Mouse (Mus musculus): ENCODE measurements around the gene Clpp. TPM values are rescaled to one million over a fixed set of nuclear protein-coding genes. Genes with fewer than 3 reads are reported as not detected.

Gene Clpp
- polyA plus RNA-seq, 1 experiment, result 154 TPM

DNA sequence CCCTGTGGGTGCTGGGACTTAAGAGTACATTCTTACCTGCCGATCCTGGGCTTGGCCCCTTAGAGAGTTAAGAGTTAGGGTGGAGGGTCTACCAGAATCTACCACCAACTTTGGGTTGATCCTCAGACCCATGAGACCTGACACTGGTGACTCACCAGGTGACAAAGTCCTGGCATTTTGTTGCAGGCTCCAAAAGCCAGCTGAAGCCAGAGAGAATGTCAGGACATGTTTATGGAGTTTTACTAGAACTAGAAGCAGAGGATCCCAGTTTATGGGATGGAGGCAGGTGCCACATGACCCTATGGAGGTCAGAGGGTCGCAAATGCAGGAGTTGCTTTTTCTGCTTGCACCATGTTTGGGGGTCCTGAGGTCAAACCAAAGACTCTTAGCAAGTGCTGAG lies 6.4 kb downstream of the Clpp start:
- Histone ChIP-seq H3K4me3 (peak overlapping the region; percentile 36), H3K27me3 (ENCODE audit: control insufficient read depth, insufficient read depth, insufficient read length) (no peaks in the 10 kb centered on the region), H3K79me2 (ENCODE audit: control insufficient read depth, insufficient read depth) (peaks cover 5% of the 10 kb centered on the region), H3K4me2 (ENCODE audit: low read depth) (no peak overlapping the region), H3K36me3 (ENCODE audit: control insufficient read depth, insufficient read depth) (peaks cover 8% of the 10 kb centered on the region), H3ac (ENCODE audit: control insufficient read depth, insufficient read length) (no peak overlapping the region)
- TF ChIP-seq CEBPB (IDR thresholded peaks at IDR 0.05; ENCODE audit: insufficient read depth, poor library complexity, severe bottlenecking), result no peak
- no peak for TF ChIP-seq E2F4 (IDR thresholded peaks at IDR 0.05; ENCODE audit: insufficient read depth)
- no peak for TF ChIP-seq MYOD1 (IDR thresholded peaks at IDR 0.05; ENCODE audit: control insufficient read depth in 1 of 3, insufficient read length in 2 of 3, low read depth in 2 of 3)
- TF ChIP-seq POLR2A (IDR thresholded peaks at IDR 0.05; ENCODE audit: insufficient read length, low read depth), result no peak
- no peak for TF ChIP-seq MAX (IDR thresholded peaks at IDR 0.05; ENCODE audit: low read depth)
- TF ChIP-seq USF1 (IDR thresholded peaks at IDR 0.05; ENCODE audit: low read depth), result no peak
- TF ChIP-seq MYOG (IDR thresholded peaks at IDR 0.05; ENCODE audit: control insufficient read depth in 1 of 3, insufficient read depth in 1 of 3, insufficient read length in 2 of 3, low read depth in 2 of 3), result no peak
- no peak for TF ChIP-seq TCF3 (IDR thresholded peaks at IDR 0.05; ENCODE audit: insufficient read length, low read depth)
- TF ChIP-seq POLR2AphosphoS2 (IDR thresholded peaks at IDR 0.05; ENCODE audit: insufficient read length, low read depth), result no peak
- no peak for TF ChIP-seq REST (IDR thresholded peaks at IDR 0.05; ENCODE audit: insufficient read depth, insufficient read length)
- TF ChIP-seq SRF (IDR thresholded peaks at IDR 0.05; ENCODE audit: control insufficient read depth, insufficient read length, low read depth), result no peak
- TF ChIP-seq TCF12 (IDR thresholded peaks at IDR 0.05; ENCODE audit: insufficient read depth, poor library complexity, severe bottlenecking), result no peak

GRCm38 (mm10) chr17:56997029-56997667 lies 7.0 kb downstream of the Clpp start, which contains the start of gene Alkbh7:
Gene Alkbh7, plus strand, starts transcription at chr17:56997339.
- peaks cover 8% of the 10 kb centered on the region for H3K36me3 ChIP-seq (ENCODE audit: control insufficient read depth, insufficient read depth)
- peak within 1 kb of the TSS; percentile 86 for H3K4me2 ChIP-seq (ENCODE audit: low read depth)
- H3K79me2 ChIP-seq (ENCODE audit: control insufficient read depth, insufficient read depth), result no peaks in the 10 kb centered on the region
- peak in 1 of 3 experiments; percentile 12 for TF ChIP-seq MYOD1 (IDR thresholded peaks at IDR 0.05; ENCODE audit: control insufficient read depth in 1 of 3, insufficient read length in 2 of 3, low read depth in 2 of 3)
- TF ChIP-seq E2F4 (IDR thresholded peaks at IDR 0.05; ENCODE audit: insufficient read depth), result no peak
- no peak for TF ChIP-seq CEBPB (IDR thresholded peaks at IDR 0.05; ENCODE audit: insufficient read depth, poor library complexity, severe bottlenecking)
- TF ChIP-seq MAX (IDR thresholded peaks at IDR 0.05; ENCODE audit: low read depth), result no peak
- peak; percentile 77 for TF ChIP-seq POLR2A (IDR thresholded peaks at IDR 0.05; ENCODE audit: insufficient read length, low read depth)
- TF ChIP-seq TCF3 (IDR thresholded peaks at IDR 0.05; ENCODE audit: insufficient read length, low read depth), result no peak
- peak; percentile 98 for TF ChIP-seq POLR2AphosphoS2 (IDR thresholded peaks at IDR 0.05; ENCODE audit: insufficient read length, low read depth)
- TF ChIP-seq USF1 (IDR thresholded peaks at IDR 0.05; ENCODE audit: low read depth), result peak; percentile 99
- H3ac ChIP-seq (ENCODE audit: control insufficient read depth, insufficient read length), result peak within 1 kb of the TSS; percentile 26
- peak within 1 kb of the TSS; percentile 36 for H3K4me3 ChIP-seq
- H3K27me3 ChIP-seq (ENCODE audit: control insufficient read depth, insufficient read depth, insufficient read length), result no peaks in the 10 kb centered on the region

GRCm38 (mm10) chr17:56999414-56999813 lies 9.3 kb downstream of the Clpp start:
- Histone ChIP-seq H3K4me2 (ENCODE audit: low read depth) (no peak overlapping the region), H3ac (ENCODE audit: control insufficient read depth, insufficient read length) (no peak overlapping the region), H3K4me3 (no peak overlapping the region), H3K36me3 (ENCODE audit: control insufficient read depth, insufficient read depth) (no peaks in the 10 kb centered on the region), H3K79me2 (ENCODE audit: control insufficient read depth, insufficient read depth) (no peaks in the 10 kb centered on the region), H3K27me3 (ENCODE audit: control insufficient read depth, insufficient read depth, insufficient read length) (no peaks in the 10 kb centered on the region)
- TF ChIP-seq TCF3 (IDR thresholded peaks at IDR 0.05; ENCODE audit: insufficient read length, low read depth) (peak; percentile 33), POLR2A (IDR thresholded peaks at IDR 0.05; ENCODE audit: insufficient read length, low read depth) (no peak), E2F4 (IDR thresholded peaks at IDR 0.05; ENCODE audit: insufficient read depth) (no peak), MYOD1 (IDR thresholded peaks at IDR 0.05; ENCODE audit: control insufficient read depth in 1 of 3, insufficient read length in 2 of 3, low read depth in 2 of 3) (peak in 2 of 3 experiments; percentile 58 to 81), REST (IDR thresholded peaks at IDR 0.05; ENCODE audit: insufficient read depth, insufficient read length) (no peak), TCF12 (IDR thresholded peaks at IDR 0.05; ENCODE audit: insufficient read depth, poor library complexity, severe bottlenecking) (no peak), USF1 (IDR thresholded peaks at IDR 0.05; ENCODE audit: low read depth) (no peak), CEBPB (IDR thresholded peaks at IDR 0.05; ENCODE audit: insufficient read depth, poor library complexity, severe bottlenecking) (no peak), MAX (IDR thresholded peaks at IDR 0.05; ENCODE audit: low read depth) (no peak), MYOG (IDR thresholded peaks at IDR 0.05; ENCODE audit: control insufficient read depth in 1 of 3, insufficient read depth in 1 of 3, insufficient read length in 2 of 3, low read depth in 2 of 3) (peak in 2 of 3 experiments; percentile 61 to 90), SRF (IDR thresholded peaks at IDR 0.05; ENCODE audit: control insufficient read depth, insufficient read length, low read depth) (no peak), POLR2AphosphoS2 (IDR thresholded peaks at IDR 0.05; ENCODE audit: insufficient read length, low read depth) (no peak)

GRCm38 (mm10) chr17:56999968-57000609 lies 10.0 kb downstream of the Clpp start, which contains the start of gene Pspn:
Gene Pspn, minus strand, starts transcription at chr17:57000018.
- TF ChIP-seq USF1 (IDR thresholded peaks at IDR 0.05; ENCODE audit: low read depth), result peak; percentile 13
- no peak for TF ChIP-seq TCF12 (IDR thresholded peaks at IDR 0.05; ENCODE audit: insufficient read depth, poor library complexity, severe bottlenecking)
- Histone ChIP-seq H3K4me2 (ENCODE audit: low read depth) (no peak within 1 kb of the TSS), H3K36me3 (ENCODE audit: control insufficient read depth, insufficient read depth) (no peaks in the 10 kb centered on the region)

More at GRCm38 (mm10) chr17:56999968-57000609, 10.0 kb downstream of the Clpp start, which contains the start of gene Pspn:
- H3K27me3 ChIP-seq (ENCODE audit: control insufficient read depth, insufficient read depth, insufficient read length), result no peaks in the 10 kb centered on the region
- no peak within 1 kb of the TSS for H3ac ChIP-seq (ENCODE audit: control insufficient read depth, insufficient read length)
- H3K4me3 ChIP-seq, result no peak within 1 kb of the TSS
- no peaks in the 10 kb centered on the region for H3K79me2 ChIP-seq (ENCODE audit: control insufficient read depth, insufficient read depth)
